Mouse (Mus musculus) forebrain, embryonic 14.5 days (tissue): ENCODE measurements around the gene Uba7. TPM values are rescaled to one million over a fixed set of nuclear protein-coding genes. Genes with fewer than 3 reads are reported as not detected.
A peak's percentile ranks its signal among the peaks of the same experiment; 100 is the strongest.

Experiments
- ATAC-seq: fragments of 200-750 bp; cut with Nextera tagmentation; 2 replicates; pipeline ENCODE4 v1.8.0; 2017; ENCODE audit warnings: mild to moderate bottlenecking, moderate library complexity
- DNase-seq: peaks from one replicate; pipeline ENCODE4 v3.0.0-alpha.2; 2015; ENCODE audit warnings: low spot score
- H3K27ac ChIP-seq: fragments of 300-500 bp; sonication (generic); 2 replicates; pipeline ENCODE4 v1.5.1; 2014; ENCODE audit warnings: low read depth, mild to moderate bottlenecking, control low read depth, low read length, moderate library complexity
- H3K27me3 ChIP-seq: fragments of 300-500 bp; sonication (generic); replicated peaks from 2 replicates; pipeline ENCODE4 v1.6.1; 2014; ENCODE audit warnings: low read length, control low read depth, mixed read lengths; ENCODE audit not compliant: control insufficient read depth, insufficient read depth
- H3K36me3 ChIP-seq: fragments of 300-500 bp; sonication (generic); 2 replicates; pipeline ENCODE4 v1.6.1; 2014; ENCODE audit warnings: low read length, control low read depth; ENCODE audit not compliant: control insufficient read depth, insufficient read depth
- H3K4me1 ChIP-seq: fragments of 300-500 bp; sonication (generic); 2 replicates; pipeline ENCODE4 v1.6.1; 2014; ENCODE audit warnings: antibody characterized with exemption, low read length, control low read depth; ENCODE audit not compliant: control insufficient read depth, insufficient read depth
- H3K4me2 ChIP-seq: fragments of 300-500 bp; sonication (generic); 2 replicates; pipeline ENCODE4 v1.6.1; 2014; ENCODE audit warnings: mild to moderate bottlenecking, control low read depth, low read length
- H3K4me3 ChIP-seq: fragments of 300-500 bp; sonication (generic); 2 replicates; pipeline ENCODE4 v1.5.1; 2014; ENCODE audit warnings: low read depth, low read length, control low read depth
- H3K9ac ChIP-seq: fragments of 300-500 bp; sonication (generic); 2 replicates; pipeline ENCODE4 v1.6.1; 2014; ENCODE audit warnings: mild to moderate bottlenecking, low read length, control low read depth, moderate library complexity
- H3K9me3 ChIP-seq: fragments of 300-500 bp; sonication (generic); replicated peaks from 2 replicates; pipeline ENCODE4 v1.6.1; 2016; ENCODE audit warnings: low read length, control low read depth, mixed read lengths; ENCODE audit not compliant: control insufficient read depth
- WGBS: fragments of 180-500 bp; shearing (Covaris S2); extraction: QIAGEN DNeasy Blood & Tissue Kit; methylation state at CpG from one replicate; pipeline ENCODE4 v1.1.7; 2014; 5-methylcytosine and 5-hydroxymethylcytosine counted together
- polyA plus RNA-seq: library from polyadenylated mRNA; unstranded; fragments of >200 nt; fragmentation: Nextera tagmentation; extraction: Ambion mirVana; gene quantifications from 2 replicates; pipeline ENCODE4 v1.2.1, GENCODE M21; 2014

Uba7 gene
- polyA plus RNA-seq, 1 experiment from 2014 or later = 4.7 TPM

DNA sequence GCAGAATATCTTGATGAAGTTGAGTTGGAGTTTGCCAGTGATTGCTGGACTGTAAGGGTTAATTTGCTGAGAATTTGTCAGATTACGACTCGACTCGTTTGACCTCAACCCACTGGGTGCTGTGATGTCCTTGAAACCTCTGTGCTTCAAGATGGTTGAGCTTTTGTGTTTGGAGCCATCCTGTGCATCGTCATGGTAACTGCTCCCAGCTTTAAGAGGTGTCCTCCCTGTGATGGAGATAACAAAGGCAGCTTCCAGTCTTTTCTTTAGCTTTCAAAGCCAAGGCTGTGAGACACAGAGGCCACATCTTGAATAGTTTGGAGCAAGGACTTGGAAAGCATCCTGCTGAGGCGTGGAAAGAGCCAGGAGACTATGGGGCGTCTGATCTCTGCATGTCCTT is 18.2 kb upstream of the Uba7 start:
- H3K27ac ChIP-seq = 0 out of 2 replicates have a peak overlapping the region, but pooled peaks have one; percentile 39
- H3K9me3 ChIP-seq = no peaks in the 10 kb centered on the region
- no peak overlapping the region for H3K4me3 ChIP-seq
- no peak for ATAC-seq
- no peak overlapping the region for H3K4me2 ChIP-seq
- peaks cover 3% of the 10 kb centered on the region; the same call in 1 of the 2 replicates for H3K4me1 ChIP-seq
- H3K9ac ChIP-seq = no peak overlapping the region
- DNase-seq = no peak
- WGBS = 39% methylated on average over 6 of the region's 6 CpGs
- no peaks in the 10 kb centered on the region for H3K27me3 ChIP-seq
- H3K36me3 ChIP-seq = peaks cover 20% of the 10 kb centered on the region

DNA sequence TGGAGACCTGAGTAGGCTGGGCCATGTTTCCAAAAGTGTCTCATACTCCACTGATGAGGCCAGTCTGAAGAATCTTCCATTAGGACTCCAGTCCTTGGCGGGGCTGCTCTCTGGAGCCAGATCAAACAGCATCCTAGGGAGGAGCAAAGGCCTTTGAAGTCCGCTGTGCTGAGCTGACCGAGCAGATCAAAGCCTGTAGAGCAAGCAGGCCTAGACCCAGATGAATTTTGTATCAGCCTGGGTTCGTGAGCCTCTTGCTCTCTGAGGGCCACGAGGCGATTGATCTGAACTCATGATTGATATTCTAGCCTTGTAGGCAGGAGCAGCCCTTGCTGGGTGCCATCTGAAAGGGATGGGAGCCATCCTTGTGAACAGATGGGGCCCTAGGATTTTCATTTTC is 15.4 kb upstream of the Uba7 start:
- H3K4me3 ChIP-seq = no peak overlapping the region
- H3K4me1 ChIP-seq = peaks cover 3% of the 10 kb centered on the region; the same call in 1 of the 2 replicates
- H3K36me3 ChIP-seq = peaks cover 37% of the 10 kb centered on the region
- DNase-seq = no peak
- WGBS = 80% methylated on average over 6 of the region's 6 CpGs
- H3K27me3 ChIP-seq = no peaks in the 10 kb centered on the region
- H3K9ac ChIP-seq = no peak overlapping the region
- peak overlapping the region; percentile 59; the same call in 1 of the 2 replicates for H3K27ac ChIP-seq
- ATAC-seq = no peak
- no peak overlapping the region for H3K4me2 ChIP-seq
- no peaks in the 10 kb centered on the region for H3K9me3 ChIP-seq

GRCm38 (mm10) chr9:107960928-107961327 is 14.4 kb upstream of the Uba7 start:
- Histone ChIP-seq H3K4me2 (no peak overlapping the region; the same call in 1 of the 2 replicates), H3K27ac (peak overlapping the region; percentile 59; the same call in 1 of the 2 replicates), H3K27me3 (no peaks in the 10 kb centered on the region), H3K9ac (no peak overlapping the region), H3K4me3 (no peak overlapping the region), H3K9me3 (no peaks in the 10 kb centered on the region), H3K4me1 (peaks cover 3% of the 10 kb centered on the region; the same call in 1 of the 2 replicates), H3K36me3 (peaks cover 39% of the 10 kb centered on the region)
- DNase-seq (no peak), ATAC-seq (no peak)
- 80% methylated on average over 4 of the region's 4 CpGs for WGBS

DNA sequence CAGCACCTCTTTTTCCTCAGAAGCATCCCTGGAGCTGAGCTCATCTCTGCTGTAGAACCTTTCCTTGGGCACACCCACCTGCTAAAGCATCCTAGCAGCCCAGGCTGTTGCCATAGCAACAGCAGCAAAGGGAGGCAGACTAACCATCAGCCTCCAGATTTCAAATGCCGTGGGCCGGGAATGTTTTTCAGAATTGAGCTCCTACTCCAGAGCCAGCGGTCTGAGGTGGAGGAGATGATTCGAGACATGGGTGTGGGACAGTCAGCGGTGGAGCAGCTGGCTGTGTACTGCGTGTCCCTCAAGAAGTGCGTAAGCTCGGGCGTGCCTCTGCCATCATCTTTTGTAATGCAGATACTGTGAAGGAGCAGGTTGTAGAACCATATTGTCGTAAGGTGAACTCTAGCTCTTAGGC is 13.9 kb upstream of the Uba7 start:
- Histone ChIP-seq H3K9me3 (no peaks in the 10 kb centered on the region), H3K27ac (peak overlapping the region; percentile 59), H3K4me1 (peaks cover 3% of the 10 kb centered on the region; the same call in 1 of the 2 replicates), H3K4me3 (no peak overlapping the region), H3K9ac (no peak overlapping the region), H3K4me2 (no peak overlapping the region; the same call in 1 of the 2 replicates), H3K27me3 (no peaks in the 10 kb centered on the region), H3K36me3 (peaks cover 41% of the 10 kb centered on the region)
- DNase-seq (peak; percentile 80), ATAC-seq (peak; percentile 73; the same call in 1 of the 2 replicates)
- WGBS = 77% methylated on average over 10 of the region's 10 CpGs

DNA sequence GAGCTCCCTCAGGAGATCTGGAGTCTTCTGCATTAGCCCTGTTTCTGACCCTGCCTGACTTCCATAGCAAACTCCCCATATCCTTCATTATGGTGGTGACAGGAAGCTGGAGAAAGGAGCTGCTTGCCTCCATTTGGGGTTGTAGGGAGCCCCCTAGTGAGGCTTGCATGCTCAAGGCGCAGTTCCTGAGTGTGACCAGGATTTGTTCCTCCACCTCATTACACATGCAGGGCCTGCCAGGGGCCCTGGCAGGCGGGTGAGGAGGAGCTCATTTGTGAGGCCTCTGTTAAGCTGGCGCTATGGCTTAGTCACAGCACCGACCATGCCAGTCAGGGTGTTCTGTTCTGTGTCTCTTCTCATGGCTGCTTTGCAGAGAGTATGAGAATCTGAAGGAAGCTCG is 13.4 kb upstream of the Uba7 start:
- ATAC-seq = peak; percentile 40
- Histone ChIP-seq H3K4me3 (no peak overlapping the region), H3K9ac (no peak overlapping the region), H3K36me3 (peaks cover 39% of the 10 kb centered on the region), H3K4me2 (no peak overlapping the region; the same call in 1 of the 2 replicates), H3K27me3 (no peaks in the 10 kb centered on the region), H3K27ac (peak overlapping the region; percentile 59), H3K4me1 (peaks cover 3% of the 10 kb centered on the region; the same call in 1 of the 2 replicates), H3K9me3 (no peaks in the 10 kb centered on the region)
- 46% methylated on average over 5 of the region's 5 CpGs for WGBS
- DNase-seq = peak; percentile 65

DNA sequence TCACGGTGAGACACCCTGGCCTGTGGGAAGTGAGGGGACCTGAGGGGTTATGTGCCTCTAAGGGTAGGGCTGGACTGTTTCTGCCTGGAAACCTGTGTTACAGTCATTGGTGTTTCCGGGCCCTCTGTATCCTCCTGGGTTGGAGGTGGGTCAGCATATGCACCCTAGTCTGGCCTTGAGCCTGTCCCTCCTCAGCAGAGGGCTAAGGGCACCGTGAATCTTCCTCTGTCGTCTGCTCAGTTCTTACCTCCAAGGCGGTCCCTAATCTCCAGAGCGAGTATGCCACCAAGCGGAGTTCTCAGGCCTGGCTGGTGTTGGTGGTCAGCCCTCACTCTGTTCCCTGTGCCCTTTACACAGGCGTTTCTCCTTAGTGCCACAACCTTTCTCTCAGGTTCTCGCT is 12.4 kb upstream of the Uba7 start:
- H3K9ac ChIP-seq = no peak overlapping the region
- peaks cover 33% of the 10 kb centered on the region for H3K36me3 ChIP-seq
- 92% methylated on average over 9 of the region's 9 CpGs for WGBS
- DNase-seq = no peak
- H3K4me2 ChIP-seq = no peak overlapping the region
- no peaks in the 10 kb centered on the region for H3K9me3 ChIP-seq
- no peak for ATAC-seq
- no peaks in the 10 kb centered on the region for H3K27me3 ChIP-seq
- H3K4me1 ChIP-seq = peaks cover 3% of the 10 kb centered on the region; the same call in 1 of the 2 replicates
- H3K27ac ChIP-seq = no peak overlapping the region
- H3K4me3 ChIP-seq = no peak overlapping the region

DNA sequence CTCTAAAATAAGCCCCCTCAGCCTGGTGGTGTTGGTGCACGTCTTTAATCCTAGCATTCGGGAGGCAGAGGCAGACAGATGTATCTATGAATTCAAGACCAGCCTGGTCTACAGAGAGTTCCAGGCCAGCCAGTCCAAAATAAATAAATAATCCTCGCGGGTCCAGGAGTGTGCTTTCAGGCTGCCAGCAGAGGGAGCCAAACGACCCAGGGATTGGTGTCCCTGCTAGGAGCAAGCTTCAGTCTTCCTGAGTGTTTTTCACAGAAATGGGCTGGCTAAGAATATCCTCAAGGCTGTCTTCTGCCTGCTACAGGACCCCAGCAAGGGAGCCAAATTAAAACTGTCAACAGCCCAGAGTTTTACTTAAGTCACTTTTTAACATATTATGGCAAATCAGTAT is 11.6 kb upstream of the Uba7 start:
- DNase-seq (peak; percentile 89), ATAC-seq (0 out of 2 replicates have a peak, but pooled peaks have one; percentile 36)
- Histone ChIP-seq H3K27ac (no peak overlapping the region), H3K4me2 (no peak overlapping the region), H3K4me3 (no peak overlapping the region), H3K9me3 (no peaks in the 10 kb centered on the region), H3K36me3 (peaks cover 33% of the 10 kb centered on the region), H3K4me1 (peaks cover 3% of the 10 kb centered on the region; the same call in 1 of the 2 replicates), H3K27me3 (no peaks in the 10 kb centered on the region), H3K9ac (no peak overlapping the region)
- 31% methylated on average over 5 of the region's 5 CpGs for WGBS

GRCm38 (mm10) chr9:107964681-107965080 is 10.6 kb upstream of the Uba7 start:
- no peak overlapping the region for H3K4me2 ChIP-seq
- no peaks in the 10 kb centered on the region for H3K9me3 ChIP-seq
- DNase-seq (no peak), ATAC-seq (no peak)
- 93% methylated on average over 9 of the region's 9 CpGs for WGBS
- no peak overlapping the region for H3K4me3 ChIP-seq
- H3K4me1 ChIP-seq = peaks cover 3% of the 10 kb centered on the region; the same call in 1 of the 2 replicates
- no peak overlapping the region for H3K27ac ChIP-seq
- no peaks in the 10 kb centered on the region for H3K27me3 ChIP-seq
- H3K36me3 ChIP-seq = peaks cover 31% of the 10 kb centered on the region
- H3K9ac ChIP-seq = no peak overlapping the region

DNA sequence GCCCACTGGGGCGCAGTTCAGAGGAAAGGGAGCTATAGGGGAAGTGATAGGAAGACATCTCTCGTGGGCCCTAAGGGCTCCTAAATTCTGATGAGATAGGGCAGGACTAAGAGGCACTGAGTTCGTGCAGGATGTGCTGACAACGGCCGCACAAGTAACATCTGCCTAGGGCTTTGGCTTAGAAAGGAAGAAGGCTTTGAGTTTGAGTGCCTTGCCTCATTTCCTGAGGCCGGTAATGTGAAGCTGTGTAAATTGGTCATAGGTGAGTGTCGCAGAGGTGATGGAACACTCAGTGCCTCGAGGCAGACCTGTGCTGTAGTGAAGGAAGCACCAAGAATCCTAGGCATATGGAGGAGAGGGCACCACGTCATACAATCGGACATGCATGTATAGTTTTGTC is 8.6 kb upstream of the Uba7 start:
- no peak overlapping the region for H3K9ac ChIP-seq
- peaks cover 45% of the 10 kb centered on the region for H3K36me3 ChIP-seq
- H3K4me1 ChIP-seq = 0 out of 2 replicates have a peak, but pooled peaks cover under 1% of the 10 kb centered on the region
- WGBS = 93% methylated on average over 10 of the region's 10 CpGs
- H3K9me3 ChIP-seq = no peaks in the 10 kb centered on the region
- ATAC-seq = no peak
- H3K27ac ChIP-seq = no peak overlapping the region
- no peak for DNase-seq
- no peak overlapping the region for H3K4me2 ChIP-seq
- H3K4me3 ChIP-seq = no peak overlapping the region
- H3K27me3 ChIP-seq = no peaks in the 10 kb centered on the region
